In the genomic region with DNA sequence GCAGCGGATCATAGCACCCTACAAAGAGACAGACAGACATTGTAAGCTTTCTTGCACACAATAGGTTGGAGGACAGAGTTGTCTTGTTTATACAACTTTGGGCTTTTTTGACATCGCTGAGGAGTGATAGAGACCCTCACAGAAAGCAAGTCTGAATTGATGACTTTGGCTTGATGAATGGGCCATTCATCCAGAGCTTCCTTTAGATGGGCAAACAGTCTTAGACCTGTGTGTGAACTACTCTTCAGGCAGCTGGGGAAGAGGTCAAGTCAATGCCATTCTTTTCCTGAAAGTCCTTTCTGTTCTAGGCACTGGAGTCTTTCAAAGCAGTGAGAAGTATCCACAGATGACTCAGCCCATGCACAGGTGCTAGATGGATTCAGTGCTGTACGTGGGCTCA, we compare ENCODE assay signal across 24 mouse cellular contexts.
DNase-seq lines count a peak whose midpoint lies in the region; ATAC-seq lines count a peak whose summit lies in the region.
"Had no signal": no experiment of that assay in that cellular context is flagged by ENCODE, and none has a peak within 500 bp of the region (broad histone marks: within the 10 kb centered on the region; RNA-seq: fewer than 3 reads in every experiment).

No protein-coding gene starts in this region.

- H3K27ac ChIP-seq in neural tube, embryonic 11.5 days (ENCODE audit: low read depth, low read length) = no peak overlapping the region
- H3K27ac ChIP-seq in hindbrain, embryonic 14.5 days = no peak overlapping the region
- no peak overlapping the region for H3K27ac ChIP-seq in neural tube, embryonic 14.5 days (ENCODE audit: low read depth, low read length)
- H3K27ac ChIP-seq: forebrain, embryonic 13.5 days; limb, embryonic 13.5 days; liver, embryonic 15.5 days had no signal

- H3K27me3 ChIP-seq in neural tube, embryonic 11.5 days (ENCODE audit: control insufficient read depth, insufficient read depth, low read length) = no peaks in the 10 kb centered on the region
- H3K27me3 ChIP-seq in hindbrain, embryonic 14.5 days (ENCODE audit: control insufficient read depth, insufficient read depth, low read length) = no peaks in the 10 kb centered on the region
- H3K27me3 ChIP-seq in neural tube, embryonic 14.5 days (ENCODE audit: control insufficient read depth, insufficient read depth, low read length) = no peaks in the 10 kb centered on the region
- H3K27me3 ChIP-seq: forebrain, embryonic 13.5 days; heart, embryonic 12.5 days; limb, embryonic 13.5 days; liver, embryonic 15.5 days; megakaryocyte, embryonic 14.5 days had no signal

- H3K4me1 ChIP-seq in neural tube, embryonic 11.5 days (ENCODE audit: control insufficient read depth, insufficient read depth, low read length) = no peaks in the 10 kb centered on the region
- no peaks in the 10 kb centered on the region for H3K4me1 ChIP-seq in hindbrain, embryonic 14.5 days (replicated peaks; ENCODE audit: control insufficient read depth, insufficient read depth, low read length)
- H3K4me1 ChIP-seq in neural tube, embryonic 14.5 days (ENCODE audit: control insufficient read depth, insufficient read depth, low read length) = no peaks in the 10 kb centered on the region
- H3K4me1 ChIP-seq: forebrain, embryonic 13.5 days; heart, embryonic 12.5 days; limb, embryonic 13.5 days; liver, embryonic 15.5 days; megakaryocyte, embryonic 14.5 days had no signal

- no peak overlapping the region for H3K4me2 ChIP-seq in neural tube, embryonic 11.5 days (ENCODE audit: low read depth)
- no peak overlapping the region for H3K4me2 ChIP-seq in hindbrain, embryonic 14.5 days (replicated peaks)
- H3K4me2 ChIP-seq in neural tube, embryonic 14.5 days (ENCODE audit: low read depth, low read length) = no peak overlapping the region
- H3K4me2 ChIP-seq: forebrain, embryonic 13.5 days; heart, embryonic 12.5 days; limb, embryonic 13.5 days; liver, embryonic 15.5 days had no signal

- 30% methylated on average over 3 of the region's 3 CpGs for WGBS in neural tube, embryonic 11.5 days
- whole genome bisulfite sequencing in hindbrain, embryonic 14.5 days = 29% methylated on average over 3 of the region's 3 CpGs
- WGBS in neural tube, embryonic 14.5 days = 25% methylated on average over 3 of the region's 3 CpGs

- H3K4me3 ChIP-seq in neural tube, embryonic 11.5 days (ENCODE audit: low read depth, low read length) = no peak overlapping the region
- H3K4me3 ChIP-seq in hindbrain, embryonic 14.5 days (replicated peaks; ENCODE audit: low read length) = no peak overlapping the region
- no peak overlapping the region for H3K4me3 ChIP-seq in neural tube, embryonic 14.5 days (ENCODE audit: low read depth, low read length)
- H3K4me3 ChIP-seq: forebrain, embryonic 13.5 days; heart, embryonic 12.5 days; limb, embryonic 13.5 days; liver, embryonic 15.5 days; megakaryocyte, embryonic 14.5 days had no signal

- no peaks in the 10 kb centered on the region for H3K36me3 ChIP-seq in neural tube, embryonic 11.5 days (ENCODE audit: control insufficient read depth, insufficient read depth, low read length)
- H3K36me3 ChIP-seq in hindbrain, embryonic 14.5 days (replicated peaks; ENCODE audit: control insufficient read depth, insufficient read depth) = no peaks in the 10 kb centered on the region
- H3K36me3 ChIP-seq in neural tube, embryonic 14.5 days (ENCODE audit: control insufficient read depth, insufficient read depth, low read length) = no peaks in the 10 kb centered on the region
- H3K36me3 ChIP-seq: heart, embryonic 12.5 days; limb, embryonic 13.5 days; liver, embryonic 15.5 days had no signal

- H3K9ac ChIP-seq in neural tube, embryonic 11.5 days (ENCODE audit: low read length) = no peak overlapping the region
- H3K9ac ChIP-seq in hindbrain, embryonic 14.5 days = no peak overlapping the region
- no peak overlapping the region for H3K9ac ChIP-seq in neural tube, embryonic 14.5 days (replicated peaks; ENCODE audit: low read depth, low read length)
- H3K9ac ChIP-seq: forebrain, embryonic 13.5 days; heart, embryonic 12.5 days; limb, embryonic 13.5 days; liver, embryonic 15.5 days had no signal

- ATAC-seq in neural tube, embryonic 11.5 days (ENCODE audit: insufficient read depth, low FRiP score, low TSS enrichment) = peak; percentile 71; the same call in 1 of the 2 replicates
- ATAC-seq in hindbrain, embryonic 14.5 days (ENCODE audit: low FRiP score) = peak; percentile 34; the same call in 1 of the 2 replicates
- peak; percentile 49; the same call in 1 of the 2 replicates for ATAC-seq in neural tube, embryonic 14.5 days (ENCODE audit: low read depth)
- ATAC-seq: forebrain, embryonic 13.5 days; inflammation-experienced regulatory T-cells, adult 6 months; lung, postnatal 0 days had no signal

- DNase-seq in neural tube, embryonic 11.5 days (ENCODE audit: low spot score) = peak; percentile 19
- no peak for DNase-seq in neural tube, embryonic 10.5 days (ENCODE audit: extremely low spot score, low spot score)
- peak; percentile 13 for DNase-seq in embryo, embryonic 11 days
- DNase-seq in hindbrain, embryonic 14.5 days (ENCODE audit: low spot score) = no peak
- no peak for DNase-seq in yolk sac, embryonic 10.5 days (ENCODE audit: low spot score)
- DNase-seq in kidney, postnatal 4 days = no peak
- DNase-seq in Muller cell, postnatal 12 days (ENCODE audit: inconsistent ontology term) = no peak
- DNase-seq: adrenal gland, adult 2 months; cerebellum, postnatal 10 days; gastrocnemius, postnatal 10 days; heart, adult 11 months; heart, postnatal 14 days; kidney, adult 9 months; kidney, postnatal 25 days; spleen, adult 18-20 months; thymus, postnatal 36 days had no signal

- H3K9me3 ChIP-seq in neural tube, embryonic 11.5 days (ENCODE audit: control insufficient read depth, low read length) = no peaks in the 10 kb centered on the region
- H3K9me3 ChIP-seq in hindbrain, embryonic 14.5 days (ENCODE audit: control insufficient read depth, low read length) = no peaks in the 10 kb centered on the region
- H3K9me3 ChIP-seq in neural tube, embryonic 14.5 days (ENCODE audit: control insufficient read depth, low read length) = no peaks in the 10 kb centered on the region
- H3K9me3 ChIP-seq: forebrain, embryonic 13.5 days; heart, embryonic 12.5 days; limb, embryonic 13.5 days; liver, embryonic 15.5 days had no signal

Comparison
In these comparisons a context has a peak if more than half of its experiments do, and no peak if none do; other contexts are left out.
1. DNase-seq: peak in neural tube, embryonic 11.5 days (single experiment) and embryo, embryonic 11 days (single experiment); none in neural tube, embryonic 10.5 days (single experiment), hindbrain, embryonic 14.5 days (single experiment), yolk sac, embryonic 10.5 days (single experiment), kidney, postnatal 4 days (0 of 2) and Muller cell, postnatal 12 days (single experiment).
2. Peak in every context shown above with its lines, with median percentiles within 50 percentile points of each other: ATAC-seq.